Mouse (Mus musculus) lung, embryonic 14.5 days (tissue): ENCODE data around the gene Kdm5d. TPM values are rescaled to one million over a fixed set of nuclear protein-coding genes. Genes with fewer than 3 reads are reported as not detected.

ENCODE experiments used
- ATAC-seq: fragments of 200-750 bp; cut with Nextera tagmentation; 2 replicates; pipeline ENCODE4 v1.8.0; 2017; ENCODE audit warnings: mild to moderate bottlenecking, moderate TSS enrichment, moderate library complexity; ENCODE audit not compliant: insufficient read depth
- DNase-seq: peaks from one replicate; pipeline ENCODE4 v3.0.0-alpha.2; 2015
- H3K27ac ChIP-seq: fragments of 300-500 bp; sonication (generic); 2 replicates; pipeline ENCODE4 v1.5.1; 2014; ENCODE audit warnings: low read depth, mild to moderate bottlenecking, moderate library complexity
- H3K27me3 ChIP-seq: fragments of 300-500 bp; sonication (generic); 2 replicates; pipeline ENCODE4 v1.6.1; 2014; ENCODE audit warnings: low read length, control low read depth; ENCODE audit not compliant: insufficient read depth
- H3K36me3 ChIP-seq: fragments of 300-500 bp; sonication (generic); 2 replicates; pipeline ENCODE4 v1.6.1; 2014; ENCODE audit warnings: control low read depth; ENCODE audit not compliant: insufficient read depth
- H3K4me1 ChIP-seq: fragments of 300-500 bp; sonication (generic); 2 replicates; pipeline ENCODE4 v1.6.1; 2014; ENCODE audit warnings: antibody characterized with exemption, control low read depth; ENCODE audit not compliant: insufficient read depth
- H3K4me2 ChIP-seq: fragments of 300-500 bp; sonication (generic); 2 replicates; pipeline ENCODE4 v1.6.1; 2014; ENCODE audit warnings: mild to moderate bottlenecking
- H3K4me3 ChIP-seq: fragments of 300-500 bp; sonication (generic); 2 replicates; pipeline ENCODE4 v1.5.1; 2014; ENCODE audit warnings: low read depth, low read length
- H3K9ac ChIP-seq: fragments of 300-500 bp; sonication (generic); 2 replicates; pipeline ENCODE4 v1.6.1; 2014
- H3K9me3 ChIP-seq: fragments of 300-500 bp; sonication (generic); 2 replicates; pipeline ENCODE4 v1.6.1; 2016; ENCODE audit warnings: low read depth, low read length, control low read depth
- CTCF ChIP-seq: IDR thresholded peaks from 2 replicates; pipeline ENCODE4 v1.5.1; 2016; ENCODE audit warnings: antibody characterized with exemption, low read depth
- WGBS: fragments of 180-500 bp; shearing (Covaris S2); extraction: QIAGEN DNeasy Blood & Tissue Kit; methylation state at CpG from one replicate; pipeline ENCODE4 v1.1.7; 2014; 5-methylcytosine and 5-hydroxymethylcytosine counted together
- microRNA-seq: library from miRNA; unstranded; fragments of <30 nt; microRNA quantifications from one replicate; pipeline ENCODE4, GENCODE M21; 2016; ENCODE audit warnings: borderline number of aligned reads
- polyA plus RNA-seq: library from polyadenylated mRNA; unstranded; fragments of >200 nt; fragmentation: Nextera tagmentation; extraction: Ambion mirVana; gene quantifications from 2 replicates; pipeline ENCODE4 v1.2.1, GENCODE M21; 2014

Kdm5d gene
- 23.9 TPM in 1 of 2 replicates, not detected in the other for polyA plus RNA-seq

DNA sequence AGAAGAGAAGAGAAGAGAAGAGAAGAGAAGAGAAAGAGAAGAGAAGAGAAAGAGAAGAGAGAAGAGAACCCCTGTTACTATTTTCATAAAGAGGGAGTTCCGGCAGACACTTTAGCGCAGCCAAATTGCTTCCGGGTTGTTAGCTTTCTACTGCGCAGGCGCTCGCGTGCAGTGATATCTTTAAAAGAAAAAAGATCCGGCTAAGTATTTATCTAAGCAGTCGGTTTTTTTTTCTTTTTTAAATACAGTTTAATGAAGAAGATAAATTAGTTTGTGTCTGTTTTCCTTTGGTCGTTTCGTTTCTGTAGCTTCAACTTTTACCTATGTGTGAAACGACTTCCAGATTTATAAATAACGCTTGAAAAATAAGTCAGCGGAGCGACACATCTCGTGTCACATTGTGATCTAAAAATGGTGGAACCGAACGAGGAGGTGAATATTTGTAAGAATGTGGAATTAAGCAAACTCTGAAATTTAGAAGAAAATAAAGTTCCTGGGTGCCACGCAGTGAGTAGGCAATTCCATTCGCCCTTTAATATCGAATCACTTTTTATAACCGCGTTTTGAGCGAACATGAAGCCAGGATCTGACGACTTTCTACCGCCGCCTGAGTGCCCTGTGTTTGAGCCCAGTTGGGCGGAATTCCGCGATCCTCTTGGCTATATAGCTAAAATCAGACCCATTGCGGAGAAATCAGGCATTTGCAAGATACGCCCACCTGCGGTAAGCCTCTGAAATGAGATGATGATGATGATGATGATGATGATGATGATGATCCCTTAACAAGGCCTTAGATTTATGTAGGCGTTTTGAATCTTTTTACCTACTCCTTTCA is at the start of gene Kdm5d:
TSS of gene Kdm5d (plus strand) at position 396 of the 835 bp plus-strand sequence.
- 2% methylated on average over 34 of the region's 34 CpGs for WGBS
- Histone ChIP-seq H3K9ac (peak within 1 kb of the TSS; percentile 46), H3K9me3 (no peaks in the 10 kb centered on the region), H3K27me3 (no peaks in the 10 kb centered on the region), H3K4me1 (no peaks in the 10 kb centered on the region), H3K4me3 (peak within 1 kb of the TSS; percentile 38), H3K36me3 (no peaks in the 10 kb centered on the region), H3K4me2 (peak within 1 kb of the TSS; percentile 51), H3K27ac (no peak within 1 kb of the TSS)
- TF ChIP-seq CTCF = no peak
- ATAC-seq = no peak
- peak; percentile 80 for DNase-seq

GRCm38 (mm10) chrY:872404-872803 is 25.2 kb upstream of the Kdm5d start:
- H3K4me3 ChIP-seq = no peak overlapping the region
- no peaks in the 10 kb centered on the region for H3K4me1 ChIP-seq
- ATAC-seq (no peak), DNase-seq (no peak)
- no peak overlapping the region for H3K27ac ChIP-seq
- H3K27me3 ChIP-seq = no peaks in the 10 kb centered on the region
- H3K9ac ChIP-seq = no peak overlapping the region
- H3K9me3 ChIP-seq = no peaks in the 10 kb centered on the region
- TF ChIP-seq CTCF = no peak
- no peaks in the 10 kb centered on the region for H3K36me3 ChIP-seq
- no peak overlapping the region for H3K4me2 ChIP-seq

DNA sequence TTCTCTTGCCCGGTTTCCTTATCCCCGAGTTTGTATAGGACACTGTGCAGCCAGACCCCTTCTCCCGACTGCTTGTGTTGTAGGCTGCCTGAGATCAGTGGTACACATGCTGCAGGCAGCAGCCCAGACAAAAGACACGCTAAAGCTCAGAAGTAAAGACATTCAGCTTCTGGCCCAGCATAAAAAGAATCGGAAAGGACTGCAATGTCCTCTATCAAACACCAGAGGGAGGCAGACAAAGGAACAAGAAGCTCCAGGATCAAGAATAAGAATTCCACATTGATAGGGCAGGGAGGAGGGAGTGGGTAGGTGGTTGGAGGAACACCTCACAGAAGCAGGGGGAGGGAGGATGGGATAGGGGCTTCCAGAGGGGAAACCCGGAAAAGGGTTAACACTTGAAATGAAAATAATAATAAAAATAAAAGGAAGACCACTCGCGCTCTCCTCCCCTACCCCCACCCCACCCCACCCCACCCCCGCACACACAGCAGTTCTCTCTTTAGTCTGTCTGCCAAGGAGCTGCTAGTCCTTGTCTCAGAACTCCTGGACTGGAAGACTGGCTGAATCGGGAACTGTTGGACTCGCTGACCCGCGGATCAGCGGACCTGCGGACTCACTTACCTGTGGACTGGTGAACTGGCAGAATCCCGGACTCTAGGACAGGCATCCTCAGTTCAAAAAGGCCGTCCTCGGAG is 24.6 kb upstream of the Kdm5d start:
- H3K4me3 ChIP-seq = no peak overlapping the region
- no peak overlapping the region for H3K4me2 ChIP-seq
- TF ChIP-seq CTCF = no peak
- ATAC-seq (no peak), DNase-seq (peak; percentile 43)
- no peaks in the 10 kb centered on the region for H3K36me3 ChIP-seq
- H3K4me1 ChIP-seq = no peaks in the 10 kb centered on the region
- no peaks in the 10 kb centered on the region for H3K9me3 ChIP-seq
- no peak overlapping the region for H3K9ac ChIP-seq
- H3K27ac ChIP-seq = no peak overlapping the region
- no peaks in the 10 kb centered on the region for H3K27me3 ChIP-seq
- WGBS = 25% methylated on average over 18 of the region's 18 CpGs

Small RNA genes within 50 kb of the gene (microRNA-seq; reads per million reads assigned to microRNA genes)
- gene Gm47281 = not detected

Other genes starting within 250 kb of the Kdm5d start
- gene Zfy1, start 100.4 kb upstream of the Kdm5d start, polyA plus RNA-seq = not detected in 2 replicates
- not detected in 2 replicates for gene Uba1y, start 79.1 kb upstream of the Kdm5d start, polyA plus RNA-seq
- 60.9 TPM in 1 of 2 replicates, not detected in the other for gene Eif2s3y, start 112.8 kb downstream of the Kdm5d start, polyA plus RNA-seq